Mouse (Mus musculus) T-cell, adult 2 months (primary cell): ENCODE results near the gene Ddx20.

Experiments used
- DNase-seq: peaks from one replicate; pipeline ENCODE4 v3.0.0; 2022; ENCODE audit warnings: low spot score

Gene Ddx20

GRCm38 (mm10) chr3:105666996-105667523 is 20.3 kb downstream of the Ddx20 start:
- DNase-seq, result no peak

- DNase-seq, result no peak
Measured at GRCm38 (mm10) chr3:105665105-105665765, 22.1 kb downstream of the Ddx20 start.

- no peak for DNase-seq
Measured at GRCm38 (mm10) chr3:105663043-105663442, 24.3 kb downstream of the Ddx20 start.

GRCm38 (mm10) chr3:105660530-105660929 is 26.8 kb downstream of the Ddx20 start:
- no peak for DNase-seq

- no peak for DNase-seq
Measured at GRCm38 (mm10) chr3:105655031-105655585, 32.3 kb downstream of the Ddx20 start.

- no peak for DNase-seq
Measured at GRCm38 (mm10) chr3:105653544-105654380, 33.6 kb downstream of the Ddx20 start.

GRCm38 (mm10) chr3:105648889-105649567 is 38.3 kb downstream of the Ddx20 start:
- no peak for DNase-seq

GRCm38 (mm10) chr3:105643566-105643965 is 43.8 kb downstream of the Ddx20 start:
- DNase-seq, result no peak

GRCm38 (mm10) chr3:105642186-105642585 is 45.2 kb downstream of the Ddx20 start:
- DNase-seq, result no peak

GRCm38 (mm10) chr3:105633021-105633420 is 54.4 kb downstream of the Ddx20 start:
- DNase-seq, result no peak

GRCm38 (mm10) chr3:105632296-105632695 is 55.1 kb downstream of the Ddx20 start:
- DNase-seq, result no peak
